Mouse (Mus musculus) lung, adult 2 months (tissue): Measurements from ENCODE around the gene Mt4.

Experiments
- CTCF ChIP-seq: fragments of 200-500 bp; IDR thresholded peaks from 2 replicates; pipeline ENCODE4 v1.5.1; 2011; ENCODE audit warnings: mild to moderate bottlenecking, low read length, control low read depth; ENCODE audit not compliant: insufficient read depth
- POLR2A ChIP-seq: fragments of 200-500 bp; IDR thresholded peaks from 2 replicates; pipeline ENCODE4 v1.6.1; 2011; ENCODE audit warnings: low read depth, mild to moderate bottlenecking, control low read depth, low read length, borderline replicate concordance; ENCODE audit errors: extremely low read depth

DNA sequence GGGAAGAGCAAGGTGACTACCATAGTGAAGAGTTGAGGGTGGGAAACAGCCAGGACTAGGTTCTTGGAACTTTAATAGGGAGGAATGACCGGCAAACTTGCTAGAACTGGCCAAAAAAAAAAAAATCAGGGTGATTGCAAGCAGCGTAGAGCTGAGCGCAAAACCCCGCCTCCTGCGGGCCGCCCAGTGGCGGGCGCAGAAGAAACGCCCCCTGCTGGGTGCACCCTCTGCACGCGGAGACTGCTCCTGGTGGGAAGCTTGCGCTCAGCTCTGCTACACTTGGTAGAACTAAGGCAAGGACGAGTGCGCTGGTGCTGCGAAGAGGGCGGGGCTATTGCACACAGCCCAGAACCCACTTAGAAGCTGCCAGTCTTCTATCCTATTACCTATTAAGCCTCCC, 46.1 kb downstream of the Mt4 start:
- peak; percentile 48 for TF ChIP-seq CTCF
- TF ChIP-seq POLR2A, result no peak
